Mouse (Mus musculus): ENCODE measurements around the gene Prcp.
A peak's percentile ranks its signal among the peaks of the same experiment; 100 is the strongest.

Gene Prcp

DNA sequence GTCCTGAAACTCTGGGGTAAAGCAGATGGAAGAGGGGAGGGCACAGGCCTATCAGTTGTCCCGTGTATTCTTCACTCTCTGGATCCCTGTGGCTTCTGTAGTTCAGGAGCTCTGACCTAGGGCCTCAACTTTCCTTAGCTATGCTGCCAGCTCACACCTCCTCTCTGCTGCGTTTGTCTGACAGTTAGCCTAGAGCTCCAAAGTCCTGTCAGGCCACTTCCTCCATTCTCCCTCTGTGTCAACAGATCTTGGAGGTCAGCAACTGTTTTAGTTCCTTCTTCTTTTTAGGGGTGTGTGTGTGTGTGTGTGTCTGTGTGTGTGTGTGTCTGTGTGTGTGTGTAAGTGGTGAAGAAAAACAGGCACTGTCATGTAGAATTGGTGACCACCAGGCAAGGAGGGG is 106.5 kb downstream of the Prcp start:
- DNase-seq: no peak

DNA sequence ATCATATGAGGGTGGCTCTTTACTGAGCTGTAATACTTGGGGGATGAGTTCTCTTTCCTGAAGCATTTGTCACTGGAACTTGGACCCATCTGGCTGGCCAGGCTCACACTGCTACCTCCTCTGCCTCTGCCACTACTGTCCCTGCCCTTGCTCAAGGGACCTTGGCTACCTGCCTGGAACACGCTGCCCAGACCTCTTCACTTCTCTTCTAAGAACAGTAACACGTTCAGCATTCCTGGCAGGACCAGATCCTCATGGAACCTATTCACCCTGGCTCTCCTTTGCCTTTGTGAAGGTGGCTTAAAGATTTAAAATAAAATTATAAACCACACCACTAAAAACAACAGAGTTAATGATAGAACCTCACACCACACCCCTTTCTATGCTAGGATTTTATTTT is 107.6 kb downstream of the Prcp start:
- DNase-seq: peak in 1 of 2 experiments; percentile 12
